Mouse (Mus musculus): ENCODE results near the gene Ttc7.

GRCm38 (mm10) chr17:87369270-87369759 lies 86.6 kb downstream of the Ttc7 start:
- TF ChIP-seq EP300 (IDR thresholded peaks at IDR 0.05; ENCODE audit: low read depth) (no peak), CTCF (IDR thresholded peaks at IDR 0.05; ENCODE audit: low read depth) (no peak)
